Mouse (Mus musculus): Measurements from ENCODE around the gene Slc6a6.

Slc6a6 gene

DNA sequence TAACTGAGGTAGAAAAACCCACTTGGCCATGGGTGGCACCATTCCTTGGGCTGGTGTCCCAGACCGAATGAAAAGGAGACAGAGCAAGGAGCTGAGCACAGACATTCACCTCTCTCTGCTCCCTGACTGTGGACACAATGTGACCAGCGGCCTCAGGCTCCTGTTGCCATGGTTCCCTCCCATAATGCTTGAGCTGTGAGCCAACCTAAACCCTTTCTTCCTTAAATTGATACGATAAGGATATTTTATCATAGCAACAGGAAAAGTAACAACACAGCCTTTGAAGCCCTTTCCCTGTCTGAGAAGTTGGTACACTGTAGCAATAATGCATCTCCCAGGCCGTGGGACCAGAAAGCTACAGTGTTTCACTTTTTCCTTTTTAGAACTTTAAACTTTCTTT, 14.6 kb upstream of the Slc6a6 start:
- no peak for DNase-seq (ENCODE audit: low read depth, low spot score)

DNA sequence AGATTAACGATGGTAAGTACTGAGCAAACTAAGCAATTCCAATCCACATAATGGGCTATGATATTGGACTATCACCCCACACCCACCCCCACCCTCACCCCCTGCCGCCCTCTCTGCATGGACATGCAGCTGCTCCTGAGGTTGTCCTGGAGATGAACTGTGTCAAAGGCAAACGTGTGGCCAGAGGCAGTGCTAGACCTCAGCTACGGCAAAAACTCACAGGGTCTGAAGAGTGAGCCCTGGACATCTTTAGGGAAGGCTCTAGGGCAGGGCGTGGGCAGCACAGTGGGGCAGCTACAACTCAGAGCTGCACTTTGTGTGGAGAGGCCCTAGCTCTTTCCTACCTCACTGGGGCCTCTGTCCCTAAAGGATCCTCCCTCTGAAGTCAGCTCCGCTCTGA, 13.6 kb upstream of the Slc6a6 start:
- DNase-seq (ENCODE audit: low read depth, low spot score): no peak

GRCm38 (mm10) chr6:91674757-91675350, 9.0 kb upstream of the Slc6a6 start:
- no peak for DNase-seq (ENCODE audit: low read depth, low spot score)

DNA sequence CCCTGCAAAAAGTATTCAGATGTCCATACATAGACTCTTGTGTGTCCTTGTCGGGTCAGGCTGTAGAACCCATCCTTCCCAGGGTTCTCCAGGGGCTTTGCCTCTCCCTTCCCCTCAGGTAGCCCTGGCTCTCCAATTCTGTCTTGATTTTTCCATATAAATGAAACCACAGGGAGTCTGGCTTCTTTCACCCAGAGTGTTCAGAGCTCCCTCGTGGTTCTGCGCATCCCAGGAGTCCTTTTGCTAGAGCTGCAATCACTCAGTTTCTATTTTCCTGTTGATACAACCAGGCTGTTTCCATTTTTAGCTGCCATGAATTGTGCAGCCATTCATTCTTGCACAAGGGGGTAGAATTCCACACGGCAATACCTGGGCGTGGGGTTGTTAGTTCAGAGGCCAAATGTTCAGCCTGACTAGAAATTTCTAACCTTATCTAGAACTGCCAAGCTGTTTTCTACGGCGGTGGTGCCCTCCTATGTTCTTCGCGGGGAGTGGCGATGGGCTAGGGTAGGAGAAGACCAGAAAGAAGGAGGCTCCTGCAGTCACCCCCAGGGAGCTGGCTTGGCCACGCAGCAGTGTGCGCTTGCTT, 5.3 kb upstream of the Slc6a6 start:
- DNase-seq (ENCODE audit: low read depth, low spot score): no peak

- peak; percentile 27 for DNase-seq (ENCODE audit: low read depth, low spot score)
Measured at GRCm38 (mm10) chr6:91679095-91679577, 4.7 kb upstream of the Slc6a6 start.

GRCm38 (mm10) chr6:91679716-91680115, 4.1 kb upstream of the Slc6a6 start:
- DNase-seq (ENCODE audit: low read depth, low spot score): no peak

DNA sequence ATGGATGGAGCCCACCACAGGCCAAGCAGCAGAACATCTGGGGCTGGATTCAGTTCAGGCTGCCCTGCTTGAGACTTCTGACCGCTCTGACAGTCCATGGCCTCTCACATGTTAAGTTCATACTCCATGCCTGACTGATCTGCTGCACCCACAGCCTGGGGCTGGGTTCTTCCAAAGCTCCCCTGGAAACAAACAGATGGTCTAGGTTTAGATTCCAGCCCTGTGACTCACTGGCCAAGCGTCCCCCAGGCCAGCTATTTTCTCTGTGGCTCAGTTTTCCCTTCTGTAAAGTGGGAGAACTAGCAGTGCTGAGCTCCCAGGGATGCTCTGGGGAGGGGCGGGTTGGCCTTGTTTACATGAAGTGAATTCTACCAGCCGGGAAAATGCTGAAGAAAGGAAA, 2.0 kb upstream of the Slc6a6 start:
- peak; percentile 82 for DNase-seq (ENCODE audit: low read depth, low spot score)

- peak; percentile 45 for DNase-seq (ENCODE audit: low read depth, low spot score)
Measured at GRCm38 (mm10) chr6:91683121-91683520, 732 bp upstream of the Slc6a6 start.

- peak; percentile 44 for DNase-seq (ENCODE audit: low read depth, low spot score)
Measured at GRCm38 (mm10) chr6:91684474-91684829, 599 bp downstream of the Slc6a6 start.

GRCm38 (mm10) chr6:91684831-91685532, 1.1 kb downstream of the Slc6a6 start:
- peak; percentile 85 for DNase-seq (ENCODE audit: low read depth, low spot score)

- no peak for DNase-seq (ENCODE audit: low read depth, low spot score)
Measured at GRCm38 (mm10) chr6:91685533-91685883, 1.7 kb downstream of the Slc6a6 start.

DNA sequence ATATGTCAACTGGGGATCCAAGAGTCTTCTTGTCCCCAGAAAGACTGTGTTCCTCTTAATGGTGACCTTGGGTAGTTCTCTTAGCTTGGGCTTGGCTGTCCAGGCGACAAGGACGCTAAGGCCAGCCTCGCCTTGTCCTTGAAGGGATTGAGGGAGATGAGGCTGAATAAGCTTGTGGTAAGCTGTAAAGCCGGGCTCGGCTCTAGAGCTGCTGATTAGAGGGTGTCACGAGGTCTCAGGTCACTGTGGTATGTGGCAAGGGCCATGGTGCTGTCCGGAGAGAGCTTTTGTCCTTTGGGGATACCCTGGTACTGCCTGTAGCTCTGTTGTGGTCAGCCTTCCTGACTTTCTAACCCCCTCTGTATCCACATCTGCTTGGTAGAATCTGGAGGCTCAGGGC, 2.0 kb downstream of the Slc6a6 start:
- DNase-seq (ENCODE audit: low read depth, low spot score): peak; percentile 83

DNA sequence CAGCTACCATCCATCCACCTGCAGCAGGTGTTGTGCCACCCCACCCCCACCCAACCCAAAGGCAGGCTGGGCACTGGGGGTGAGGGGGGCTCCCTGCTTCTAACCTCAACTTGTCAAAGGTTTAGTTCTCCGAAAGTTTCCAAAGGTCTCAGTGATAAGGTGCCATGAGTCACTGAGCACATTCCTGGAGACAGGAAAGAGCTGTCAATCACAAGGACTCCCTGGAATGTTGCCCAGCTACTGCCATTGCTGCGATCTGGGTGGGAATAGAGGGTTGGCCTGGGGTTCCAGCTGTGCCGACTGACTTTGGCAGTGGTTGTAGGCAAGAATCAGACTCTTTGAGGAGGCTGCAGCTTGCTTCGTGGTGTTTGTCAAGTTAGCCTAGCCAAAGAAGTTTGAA, 2.7 kb downstream of the Slc6a6 start:
- DNase-seq (ENCODE audit: low read depth, low spot score): peak; percentile 99

DNA sequence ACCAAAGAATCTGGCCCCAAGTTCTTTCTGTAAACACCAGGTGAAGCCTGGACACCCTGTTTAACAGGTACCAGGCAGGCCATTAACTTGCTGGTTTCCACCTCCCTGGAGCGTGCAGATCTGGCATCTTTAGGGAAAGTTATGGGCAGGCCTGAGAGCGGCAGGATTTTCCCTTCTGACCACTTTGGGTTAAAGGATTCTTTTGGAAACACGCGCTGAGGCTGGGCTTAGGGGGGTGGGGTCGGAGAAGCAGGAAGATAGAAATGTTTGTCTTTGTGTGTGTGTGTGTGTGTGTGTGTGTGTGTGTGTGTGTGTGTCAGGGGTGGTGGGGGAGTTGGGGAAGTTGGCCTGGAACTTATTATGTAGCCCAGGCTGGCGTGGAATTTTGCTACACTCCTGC, 4.2 kb downstream of the Slc6a6 start:
- peak; percentile 15 for DNase-seq (ENCODE audit: low read depth, low spot score)

DNA sequence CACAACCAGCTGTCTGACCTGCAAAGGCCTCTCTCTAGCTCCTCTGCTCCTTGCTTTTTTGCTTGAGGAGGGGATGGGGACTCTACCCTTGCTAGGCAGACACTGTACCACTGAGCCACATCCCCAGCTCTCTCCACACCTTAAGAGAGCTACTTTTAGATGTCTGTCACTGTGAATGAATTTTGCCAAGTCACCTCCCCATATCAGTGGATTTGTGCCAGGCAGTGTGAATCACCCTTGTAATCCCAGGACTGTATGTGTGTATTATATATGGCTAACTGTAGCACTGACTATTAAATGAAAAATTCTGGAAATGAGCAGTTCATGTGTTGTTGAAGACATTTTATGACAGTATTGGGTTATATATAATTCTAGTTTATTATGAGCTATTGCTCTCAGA, 5.4 kb downstream of the Slc6a6 start:
- DNase-seq (ENCODE audit: low read depth, low spot score): peak; percentile 95

DNA sequence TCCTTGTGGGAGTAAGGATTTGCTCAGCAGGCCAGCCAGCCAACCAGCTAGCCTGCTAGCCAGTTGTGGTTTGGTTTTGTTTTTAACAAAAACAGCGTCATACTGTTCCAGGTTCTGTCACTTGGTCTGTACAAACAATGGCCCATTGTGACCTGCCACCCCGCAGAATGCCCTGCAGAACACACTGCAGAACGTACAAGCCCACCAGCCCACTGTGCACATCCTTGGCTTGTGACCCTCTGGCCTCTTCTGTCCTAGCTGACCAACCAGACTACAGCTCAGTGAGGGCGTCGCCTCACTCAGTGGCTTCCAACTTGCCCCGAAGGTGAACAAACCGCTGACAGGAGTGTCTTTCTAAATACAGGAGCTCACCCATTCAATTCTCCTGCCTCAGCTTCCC, 6.4 kb downstream of the Slc6a6 start:
- no peak for DNase-seq (ENCODE audit: low read depth, low spot score)

DNA sequence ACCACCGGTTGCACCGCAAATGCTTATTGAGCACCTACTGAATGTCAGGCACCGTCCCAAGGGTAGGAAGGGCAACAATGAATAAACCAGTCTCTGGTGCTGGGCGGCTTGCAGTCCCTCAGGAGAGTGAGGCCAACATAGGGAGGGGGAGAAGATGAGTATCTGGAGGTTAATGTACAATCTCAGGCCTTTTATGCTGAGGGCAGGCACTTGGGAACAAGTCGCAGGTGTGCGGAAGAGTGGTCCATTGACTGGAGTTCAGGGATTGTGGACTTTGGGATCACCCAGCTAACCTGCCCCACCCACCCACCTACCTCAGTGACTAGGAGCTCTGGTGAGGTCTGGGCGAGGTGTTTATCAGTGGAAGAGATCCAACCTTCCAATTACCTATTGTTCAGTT, 6.8 kb downstream of the Slc6a6 start:
- no peak for DNase-seq (ENCODE audit: low read depth, low spot score)

- DNase-seq (ENCODE audit: low read depth, low spot score): no peak
Measured at GRCm38 (mm10) chr6:91691576-91691975, 7.7 kb downstream of the Slc6a6 start.

GRCm38 (mm10) chr6:91693301-91693886, 9.5 kb downstream of the Slc6a6 start:
- no peak for DNase-seq (ENCODE audit: low read depth, low spot score)

DNA sequence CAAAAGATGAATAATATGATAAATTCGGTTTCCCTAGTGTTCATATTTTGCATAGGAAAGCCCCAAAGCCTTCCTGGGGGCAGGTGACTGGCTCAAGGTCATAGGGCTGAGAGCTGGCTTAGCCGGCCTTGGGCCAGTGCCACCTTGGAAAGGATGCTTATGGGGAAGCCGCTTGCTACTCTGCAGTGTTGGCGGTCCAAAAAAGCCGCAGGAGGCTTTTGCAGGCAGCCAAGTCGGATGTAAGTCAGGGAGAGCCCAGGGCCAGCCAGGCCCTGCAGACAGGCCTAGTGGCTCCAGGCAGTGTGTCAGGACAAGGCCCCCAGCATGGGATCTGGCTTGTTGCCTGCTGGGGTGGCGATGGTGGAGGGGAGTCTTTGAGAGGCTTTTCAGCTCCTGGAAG, 10.8 kb downstream of the Slc6a6 start:
- no peak for DNase-seq (ENCODE audit: low read depth, low spot score)

- no peak for DNase-seq (ENCODE audit: low read depth, low spot score)
Measured at GRCm38 (mm10) chr6:91698831-91699230, 15.0 kb downstream of the Slc6a6 start.

DNA sequence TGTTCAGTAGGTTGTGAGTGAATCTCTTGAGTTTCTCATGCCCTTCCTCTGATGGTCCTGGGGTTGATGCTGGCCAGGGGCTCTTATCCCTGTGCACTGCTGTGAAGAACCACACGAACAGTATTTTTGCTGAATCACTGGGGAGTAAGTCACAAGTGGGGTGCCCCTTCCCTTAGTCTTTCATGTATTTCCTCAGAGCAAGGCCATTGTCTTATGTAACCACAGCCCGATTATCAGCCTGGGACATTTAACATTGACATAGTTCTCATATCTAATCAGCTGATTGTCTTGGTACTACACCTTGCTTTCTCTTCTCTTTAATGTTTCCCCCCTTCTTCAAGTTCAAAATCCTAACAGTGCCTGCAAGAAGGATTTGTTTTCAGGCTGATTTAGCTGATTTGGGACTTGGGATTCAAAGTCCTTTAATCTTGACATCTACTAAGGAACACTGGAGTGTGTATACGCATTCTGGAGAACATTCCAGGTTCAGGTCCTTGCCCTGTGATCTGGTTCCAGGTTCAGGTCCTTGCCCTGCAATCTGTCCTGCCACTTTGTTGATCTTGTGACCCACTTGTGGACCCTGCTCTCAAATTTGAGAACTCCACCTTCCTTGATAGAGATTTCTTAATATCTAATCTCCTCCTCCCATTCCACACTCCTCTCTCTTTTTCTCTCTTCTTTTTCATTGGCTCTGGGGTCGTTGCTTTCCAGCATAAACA, 15.8 kb downstream of the Slc6a6 start:
- DNase-seq (ENCODE audit: low read depth, low spot score): no peak

Data from 3T3-L1 (cell line).